Mouse (Mus musculus): ENCODE measurements around the gene Gm3417.
"Not testable (repeated sequence)": the region's sequence is repeated elsewhere in the genome, so short reads cannot be mapped to it uniquely, and the experiment has no call there.

The Gm3417 gene

GRCm38 (mm10) chr17:14958686-14959327, 19.8 kb downstream of the Gm3417 start:
- no peak for DNase-seq

DNA sequence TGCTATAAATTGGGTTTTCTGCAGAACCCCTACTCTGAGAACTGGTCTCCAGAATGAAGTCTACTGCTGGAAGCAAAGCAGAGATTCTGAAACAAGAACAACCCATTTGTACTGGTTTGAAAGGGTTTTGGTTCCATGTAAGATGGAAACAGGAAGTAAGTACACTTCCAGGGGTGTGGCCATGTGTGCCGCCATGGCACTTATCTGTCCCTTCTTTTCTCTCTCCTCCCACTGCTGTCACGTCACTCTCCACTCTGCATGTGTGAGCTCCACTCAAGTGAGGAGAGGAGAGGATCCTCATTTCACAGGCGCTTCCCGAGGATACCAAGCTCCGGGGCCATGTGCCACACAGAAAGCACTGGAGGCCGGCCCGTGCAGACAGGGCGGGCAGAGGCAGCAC, 25.1 kb downstream of the Gm3417 start:
- DNase-seq: no peak

DNA sequence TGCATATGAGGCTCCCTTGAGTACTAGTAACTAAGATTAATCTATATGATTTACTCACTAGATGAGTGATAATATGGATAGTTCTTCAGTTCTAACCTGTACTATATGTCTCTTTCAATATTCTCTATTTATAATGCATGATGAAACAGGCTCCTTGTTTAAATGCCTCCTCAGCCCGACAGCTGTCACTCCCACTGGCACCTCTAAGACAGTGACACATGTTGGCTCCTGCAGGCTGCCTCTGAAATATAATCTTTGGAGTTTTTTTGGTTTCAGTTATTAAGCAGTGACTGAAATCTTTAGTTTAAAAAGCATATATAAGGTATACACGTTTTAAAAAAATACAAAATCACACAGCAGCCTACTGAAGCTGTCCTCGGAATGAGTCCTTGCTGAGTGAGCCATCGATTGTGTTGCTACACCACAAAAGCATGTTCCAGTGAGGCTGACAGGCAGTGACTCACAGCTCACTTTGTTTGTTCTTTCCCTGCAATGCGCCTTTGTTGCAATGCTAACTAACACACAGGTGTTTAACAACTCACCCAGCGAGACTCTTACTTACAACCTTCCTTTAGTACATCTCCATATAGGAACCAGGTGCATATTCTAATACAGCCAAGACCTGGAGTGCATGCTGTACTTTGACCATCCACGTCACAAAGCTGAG, 29.3 kb downstream of the Gm3417 start:
- no peak for DNase-seq

DNA sequence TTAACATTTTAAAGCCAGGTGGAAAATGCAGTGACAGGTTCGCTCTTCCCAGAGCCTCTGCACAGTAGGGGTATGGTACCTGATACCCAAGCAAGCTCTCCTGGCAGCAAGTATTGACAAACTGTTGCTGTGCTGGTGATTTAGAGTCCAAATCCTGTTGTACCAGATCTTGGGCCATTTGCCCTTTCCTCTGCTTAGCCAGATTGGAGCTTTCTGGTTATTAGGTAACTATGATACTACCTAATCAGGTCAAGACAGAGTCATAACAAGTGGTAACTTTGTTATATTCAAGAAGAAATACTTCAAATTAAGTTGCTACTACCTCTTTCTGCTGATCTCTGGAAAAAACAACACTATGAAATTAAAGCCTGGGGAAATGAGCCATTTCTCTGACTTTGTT, 34.0 kb downstream of the Gm3417 start:
- DNase-seq: no peak

DNA sequence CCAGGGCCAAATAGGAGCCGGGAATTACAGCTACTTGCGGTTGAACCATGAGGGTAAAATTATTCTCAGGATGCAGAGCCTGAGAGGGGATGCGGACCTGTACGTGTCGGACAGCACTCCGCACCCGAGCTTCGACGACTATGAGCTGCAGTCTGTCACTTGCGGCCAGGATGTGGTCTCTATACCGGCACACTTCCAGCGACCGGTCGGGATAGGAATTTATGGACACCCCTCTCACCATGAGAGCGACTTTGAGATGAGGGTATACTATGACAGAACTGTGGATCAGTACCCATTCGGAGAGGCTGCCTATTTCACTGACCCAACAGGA, 34.9 kb downstream of the Gm3417 start:
- no peak for DNase-seq

DNA sequence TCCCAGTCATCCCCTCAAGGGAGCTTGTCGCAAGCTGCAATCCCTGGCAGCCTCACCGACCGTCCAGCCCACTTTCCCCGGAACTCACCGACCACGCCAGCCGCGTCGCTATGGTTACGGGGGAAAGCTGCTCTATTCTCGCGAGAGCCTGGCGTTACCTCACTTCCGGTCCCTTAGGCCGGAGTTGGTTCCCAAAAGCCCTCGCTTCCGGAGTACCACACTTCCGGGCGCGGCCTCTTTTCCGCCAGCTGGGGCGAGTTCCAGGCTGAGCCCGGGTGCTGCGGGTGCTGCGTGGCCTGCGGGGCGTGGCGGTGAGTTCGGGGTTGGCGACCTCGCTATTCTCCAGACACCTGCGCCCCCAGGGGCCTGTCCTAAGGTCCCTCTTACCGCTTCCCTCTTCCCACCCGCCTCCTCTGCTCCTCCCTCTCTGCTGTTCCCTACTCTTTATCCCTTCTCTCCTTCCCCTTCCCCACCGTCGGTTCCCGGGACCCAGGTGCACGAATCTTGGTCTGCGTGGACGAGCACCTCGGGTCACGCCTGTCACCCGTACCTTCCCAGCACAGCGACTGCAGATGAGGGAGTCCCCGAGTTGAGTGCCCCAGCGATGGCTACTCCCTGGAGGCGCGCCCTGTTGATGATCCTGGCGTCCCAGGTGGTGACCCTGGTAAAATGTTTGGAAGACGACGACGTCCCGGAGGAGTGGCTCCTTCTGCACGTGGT, 35.4 kb downstream of the Gm3417 start, which contains the start of the genes Wdr27 and 1600012H06Rik:
TSS of gene Wdr27 (minus strand) at position 150 of the 720 bp plus-strand sequence.
TSS of gene 1600012H06Rik (plus strand) at position 176 of the 720 bp plus-strand sequence.
- DNase-seq: peak; percentile 99

- not testable (repeated sequence) for DNase-seq
Measured at GRCm38 (mm10) chr17:14942181-14942580, 36.4 kb downstream of the Gm3417 start.

DNA sequence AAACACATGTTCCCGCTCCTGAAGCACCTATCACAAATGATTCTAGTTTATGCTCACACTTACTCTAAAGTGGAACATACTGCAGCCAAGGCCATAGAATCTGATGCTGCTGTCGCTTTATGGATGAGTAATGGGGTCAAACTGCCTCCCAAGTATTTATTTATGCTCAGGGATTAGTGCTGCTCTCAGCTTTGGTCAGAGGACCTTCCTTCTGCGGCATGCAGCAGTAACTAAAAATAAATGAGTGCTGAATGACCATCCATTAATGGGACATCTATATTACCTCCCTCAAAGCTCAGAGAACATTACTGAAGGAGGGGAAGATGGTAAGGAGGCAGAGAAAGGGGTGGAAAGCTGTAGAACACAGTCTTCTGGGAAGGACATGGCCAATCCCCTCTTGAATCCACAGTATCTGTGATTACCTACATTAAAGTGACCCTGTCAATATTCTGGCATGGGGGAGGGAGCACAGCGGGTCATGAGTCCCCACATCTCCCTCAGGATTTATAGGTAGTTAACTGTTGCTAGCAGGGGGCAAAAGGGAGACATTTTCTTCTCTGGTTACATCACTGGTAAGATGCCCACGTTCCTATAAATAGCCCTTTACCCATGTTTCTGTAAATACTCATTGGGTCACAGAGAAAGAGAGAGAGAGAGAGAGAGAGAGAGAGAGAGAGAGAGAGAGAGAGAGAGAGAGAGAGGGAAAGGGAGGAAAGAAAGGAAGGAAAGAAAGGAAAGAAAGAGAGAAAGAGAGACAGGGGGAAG, 42.6 kb downstream of the Gm3417 start:
- no peak for DNase-seq

GRCm38 (mm10) chr17:14935280-14935679, 43.3 kb downstream of the Gm3417 start:
- DNase-seq: not testable (repeated sequence)

- no peak for DNase-seq
Measured at GRCm38 (mm10) chr17:14931469-14931868, 47.1 kb downstream of the Gm3417 start.

DNA sequence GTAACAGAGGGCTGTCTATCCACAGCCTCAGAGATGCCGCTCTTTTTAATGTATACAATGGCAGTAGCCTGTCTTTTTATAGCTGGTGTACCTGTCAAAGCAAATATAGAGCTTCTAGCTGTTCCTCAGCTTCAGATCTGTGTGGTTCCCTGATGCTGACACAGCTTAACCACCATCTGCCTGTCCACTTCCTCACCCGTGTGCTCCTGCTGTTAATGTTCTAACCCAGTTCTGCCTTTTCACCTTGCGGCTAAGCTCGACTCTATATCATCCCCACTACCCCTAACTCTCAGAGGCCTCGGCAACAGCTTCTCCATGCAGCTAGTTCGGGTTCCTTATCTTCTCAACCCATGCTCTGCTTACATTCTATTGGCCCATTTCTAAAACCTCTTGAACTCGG, 47.9 kb downstream of the Gm3417 start:
- no peak for DNase-seq

GRCm38 (mm10) chr17:14928631-14929030, 50.0 kb downstream of the Gm3417 start:
- DNase-seq: no peak

- DNase-seq: no peak
Measured at GRCm38 (mm10) chr17:14927644-14928218, 50.9 kb downstream of the Gm3417 start.

DNA sequence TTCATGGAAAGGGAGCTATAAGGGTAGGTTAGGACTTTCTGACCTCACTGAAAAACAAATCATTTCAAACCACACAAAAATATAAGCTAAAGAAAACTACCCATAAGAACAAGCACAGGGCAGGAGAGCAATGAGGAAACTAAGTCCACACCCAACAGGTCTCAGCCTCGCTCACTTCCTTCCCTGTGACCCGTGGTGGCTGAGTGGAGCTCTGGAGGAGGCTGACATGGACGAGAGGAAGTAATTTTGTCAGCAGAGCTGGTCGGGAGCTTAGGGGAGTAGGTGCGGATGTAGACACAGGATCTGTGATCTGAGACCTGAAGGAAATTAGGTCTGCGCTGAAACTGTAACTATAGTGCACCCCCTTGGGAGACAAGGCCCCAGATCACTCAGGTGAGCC, 57.0 kb downstream of the Gm3417 start:
- DNase-seq: no peak

- no peak for DNase-seq
Measured at GRCm38 (mm10) chr17:14917866-14918265, 60.7 kb downstream of the Gm3417 start.

- DNase-seq: no peak
Measured at GRCm38 (mm10) chr17:14914401-14914800, 64.2 kb downstream of the Gm3417 start.
